ENCODE assay signal across 8 mouse cellular contexts in genomic region chr17:48408526-48409291, GRCm38 (mm10). TPM values are rescaled to one million over a fixed set of nuclear protein-coding genes. Genes with fewer than 3 reads are reported as not detected.
DNase-seq lines count a peak whose midpoint lies in the region; ATAC-seq and TF ChIP-seq lines count a peak whose summit lies in the region.

No protein-coding gene starts in this region.

- in situ Hi-C loops in Patski (cut with MboI; ENCODE audit: low pct_unique_long_range_greater_than_20kb) = loop anchor here (10.0 kb wide), 1 partner anchor 134 kb away; no protein-coding TSS in a partner anchor

- POLR2A ChIA-PET in Patski (lab: Charles Lee) = no interaction called here

- H3K27me3 ChIP-seq in Patski = no peaks in the 10 kb centered on the region
- no peaks in the 10 kb centered on the region for H3K27me3 ChIP-seq in hindbrain, embryonic 14.5 days (ENCODE audit: control insufficient read depth, insufficient read depth, low read length)

- H3K36me3 ChIP-seq in hindbrain, embryonic 14.5 days (replicated peaks; ENCODE audit: control insufficient read depth, insufficient read depth) = no peaks in the 10 kb centered on the region; the same call in 1 of the 2 replicates

- H3K27ac ChIP-seq in hindbrain, embryonic 14.5 days = peak overlapping the region; percentile 99

- no peak for TF ChIP-seq CTCF in Patski (IDR thresholded peaks at IDR 0.05)

- H3K4me1 ChIP-seq in hindbrain, embryonic 14.5 days (replicated peaks; ENCODE audit: control insufficient read depth, insufficient read depth, low read length) = peaks cover 27% of the 10 kb centered on the region

- peak overlapping the region; percentile 99 for H3K9ac ChIP-seq in hindbrain, embryonic 14.5 days

- H3K9me3 ChIP-seq in hindbrain, embryonic 14.5 days (ENCODE audit: control insufficient read depth, low read length) = no peaks in the 10 kb centered on the region

- no peak for DNase-seq in Patski (ENCODE audit: low read depth, low spot score)
- DNase-seq in cerebellum, postnatal 14 days = peak; percentile 78 to 82
- peak; percentile 56 to 57 for DNase-seq in frontal cortex, postnatal 36 days (ENCODE audit: low spot score in 2 of 2)
- DNase-seq in hindbrain, embryonic 14.5 days (ENCODE audit: low spot score) = peak; percentile 65
- peak; percentile 54 to 64 for DNase-seq in layer of hippocampus, postnatal 36 days
- DNase-seq in lung, postnatal 25 days (ENCODE audit: low spot score) = peak; percentile 81
- DNase-seq in ovary, postnatal 36 days (ENCODE audit: low spot score) = peak; percentile 75
- peak; percentile 89 for DNase-seq in thymus, postnatal 4 days

- H3K4me2 ChIP-seq in hindbrain, embryonic 14.5 days (replicated peaks) = peak overlapping the region; percentile 71

- WGBS in hindbrain, embryonic 14.5 days = under 1% methylated on average over 47 of the region's 47 CpGs

- CTCF ChIA-PET in Patski (lab: Charles Lee) = no interaction called here

- H3K4me3 ChIP-seq in hindbrain, embryonic 14.5 days (replicated peaks; ENCODE audit: low read length) = peak overlapping the region; percentile 81

- ATAC-seq in Patski = peak; percentile 45
- peak; percentile 34 for ATAC-seq in hindbrain, embryonic 14.5 days (ENCODE audit: low FRiP score)

RNA-seq across cellular contexts. Expression of gene Nfya, which starts 1.0 kb away (rescaled TPM):
- polyA plus RNA-seq in Patski (2021) = 57.3 TPM
- 16.4 and 16.5 TPM in 2 replicates for polyA plus RNA-seq in hindbrain, embryonic 14.5 days (2014; fragmentation: Nextera tagmentation; extraction: Ambion mirVana)
- total RNA-seq in layer of hippocampus, postnatal 36 days (2021) = 10 to 100 TPM; 27.2 to 34.4 TPM

RNA-seq across cellular contexts. Expression of gene Oard1, which starts 1.1 kb away (rescaled TPM):
- polyA plus RNA-seq in Patski (2021) = 37.7 TPM
- polyA plus RNA-seq in hindbrain, embryonic 14.5 days (2014; fragmentation: Nextera tagmentation; extraction: Ambion mirVana) = 36.2 and 36.3 TPM in 2 replicates
- 10 to 100 TPM; 12.3 to 13.6 TPM for total RNA-seq in layer of hippocampus, postnatal 36 days (2021)

RNA-seq across cellular contexts. Expression of gene Apobec2, which starts 24.0 kb away (rescaled TPM):
- 0.10 TPM for polyA plus RNA-seq in Patski (2021)
- polyA plus RNA-seq in hindbrain, embryonic 14.5 days (2014; fragmentation: Nextera tagmentation; extraction: Ambion mirVana) = 0.52 and 0.63 TPM in 2 replicates
- total RNA-seq in layer of hippocampus, postnatal 36 days (2021) = not detected

RNA-seq across cellular contexts. Expression of gene Tspo2, which starts 42.6 kb away (rescaled TPM):
- 0.06 TPM for polyA plus RNA-seq in Patski (2021)
- polyA plus RNA-seq in hindbrain, embryonic 14.5 days (2014; fragmentation: Nextera tagmentation; extraction: Ambion mirVana) = 1.0 and 1.2 TPM in 2 replicates
- total RNA-seq in layer of hippocampus, postnatal 36 days (2021) = not detected

RNA-seq across cellular contexts. Expression of gene Unc5cl, which starts 46.0 kb away (rescaled TPM):
- polyA plus RNA-seq in Patski (2021) = 0.05 TPM
- polyA plus RNA-seq in hindbrain, embryonic 14.5 days (2014; fragmentation: Nextera tagmentation; extraction: Ambion mirVana) = 0.37 and 0.42 TPM in 2 replicates
- total RNA-seq in layer of hippocampus, postnatal 36 days (2021) = under 1 TPM; 0.27 to 0.30 TPM
